Mouse (Mus musculus) embryonic facial prominence, embryonic 13.5 days (tissue): ENCODE measurements around the gene Olfr736. TPM values are rescaled to one million over a fixed set of nuclear protein-coding genes. Genes with fewer than 3 reads are reported as not detected.

Source experiments
- ATAC-seq: fragments of 200-750 bp; cut with Nextera tagmentation; 2 replicates; pipeline ENCODE4 v1.8.0; 2017; ENCODE audit warnings: low read depth; ENCODE audit not compliant: insufficient number of reproducible peaks, insufficient read depth, low FRiP score, low TSS enrichment
- H3K27ac ChIP-seq: fragments of 300-500 bp; sonication (generic); 2 replicates; pipeline ENCODE4 v1.5.1; 2015; ENCODE audit warnings: moderate library complexity, mild to moderate bottlenecking, inconsistent platforms
- H3K27me3 ChIP-seq: fragments of 300-500 bp; sonication (generic); 2 replicates; pipeline ENCODE4 v1.6.1; 2015; ENCODE audit warnings: mild to moderate bottlenecking, inconsistent platforms
- H3K36me3 ChIP-seq: fragments of 300-500 bp; sonication (generic); 2 replicates; pipeline ENCODE4 v1.6.1; 2015; ENCODE audit warnings: mild to moderate bottlenecking, inconsistent platforms
- H3K4me1 ChIP-seq: fragments of 300-500 bp; sonication (generic); 2 replicates; pipeline ENCODE4 v1.6.1; 2015; ENCODE audit warnings: inconsistent platforms
- H3K4me2 ChIP-seq: fragments of 300-500 bp; sonication (generic); 2 replicates; pipeline ENCODE4 v1.6.1; 2015; ENCODE audit warnings: moderate library complexity, mild to moderate bottlenecking, inconsistent platforms
- H3K4me3 ChIP-seq: fragments of 300-500 bp; sonication (generic); 2 replicates; pipeline ENCODE4 v1.5.1; 2015; ENCODE audit warnings: mild to moderate bottlenecking, inconsistent platforms
- H3K9ac ChIP-seq: fragments of 300-500 bp; sonication (generic); 2 replicates; pipeline ENCODE4 v1.6.1; 2015; ENCODE audit warnings: mild to moderate bottlenecking, inconsistent platforms
- H3K9me3 ChIP-seq: fragments of 300-500 bp; sonication (generic); 2 replicates; pipeline ENCODE4 v1.6.1; 2016; ENCODE audit warnings: inconsistent platforms
- WGBS: fragments of 180-500 bp; shearing (Covaris S2); methylation state at CpG from one replicate; pipeline ENCODE4 v1.1.7; 2015; ENCODE audit warnings: mixed read lengths; 5-methylcytosine and 5-hydroxymethylcytosine counted together
- polyA plus RNA-seq: library from polyadenylated mRNA; unstranded; fragments of >200 nt; fragmentation: Nextera tagmentation; extraction: Ambion mirVana; gene quantifications from 2 replicates; pipeline ENCODE4 v1.2.1, GENCODE M21; 2015

The Olfr736 gene
- 0.22 TPM in 1 of 2 replicates, not detected in the other for polyA plus RNA-seq

DNA sequence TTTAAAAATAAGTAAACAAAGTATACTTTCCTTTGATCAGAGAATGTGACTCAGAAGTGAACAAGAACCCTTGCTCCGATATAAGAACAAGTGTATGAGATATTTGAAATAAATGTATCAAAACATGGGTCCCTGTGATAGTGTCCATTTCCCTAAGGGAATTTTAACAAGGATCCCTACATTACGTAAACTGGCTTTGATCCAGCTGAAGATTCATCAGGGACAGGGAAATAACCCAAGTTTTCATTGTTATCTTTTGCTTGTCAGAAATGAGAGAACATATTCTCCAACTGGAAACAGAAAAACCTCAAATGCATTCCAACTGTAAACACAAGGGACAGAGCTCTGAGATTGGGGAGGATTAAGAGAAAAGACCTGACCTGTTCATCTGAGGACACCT, at the start of gene Olfr736:
Gene Olfr736 (plus strand): TSS at position 301 of the 400 bp plus-strand sequence.
- Histone ChIP-seq H3K27ac (no peak within 1 kb of the TSS), H3K4me1 (no peaks in the 10 kb centered on the region), H3K9ac (no peak within 1 kb of the TSS), H3K27me3 (no peaks in the 10 kb centered on the region), H3K9me3 (no peaks in the 10 kb centered on the region), H3K4me2 (no peak within 1 kb of the TSS), H3K36me3 (no peaks in the 10 kb centered on the region), H3K4me3 (no peak within 1 kb of the TSS)
- ATAC-seq: no peak
- 87% methylated on average over 2 of the region's 2 CpGs for WGBS

DNA sequence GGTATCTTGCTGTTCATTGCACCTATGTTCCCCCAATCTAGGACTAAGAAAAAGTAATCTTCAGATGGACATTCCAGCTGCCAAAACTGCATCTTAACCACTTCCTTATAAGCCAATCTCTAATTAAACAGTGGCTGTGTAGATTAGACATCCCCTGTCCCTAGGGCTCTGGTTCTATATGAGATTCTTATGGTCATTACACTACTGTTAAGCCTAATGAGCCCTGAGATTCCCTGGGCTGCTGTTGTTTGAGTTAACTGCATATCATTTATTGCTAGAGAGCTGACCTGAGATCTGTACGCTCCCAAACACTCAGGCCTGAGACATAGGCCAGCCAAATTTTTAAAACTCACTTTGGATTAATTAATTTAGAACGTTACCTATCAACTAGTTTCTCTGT, 32.2 kb upstream of the Olfr736 start, which contains the start of gene Olfr735:
Gene Olfr735 (minus strand): TSS at position 77 of the 400 bp plus-strand sequence.
- no peak within 1 kb of the TSS for H3K9ac ChIP-seq
- H3K4me3 ChIP-seq: no peak within 1 kb of the TSS
- no peaks in the 10 kb centered on the region for H3K4me1 ChIP-seq
- no peaks in the 10 kb centered on the region for H3K27me3 ChIP-seq
- no peak within 1 kb of the TSS for H3K27ac ChIP-seq
- 81% methylated on average over 2 of the region's 2 CpGs for WGBS
- no peaks in the 10 kb centered on the region for H3K9me3 ChIP-seq
- no peak for ATAC-seq
- no peaks in the 10 kb centered on the region for H3K36me3 ChIP-seq
- H3K4me2 ChIP-seq: no peak within 1 kb of the TSS

DNA sequence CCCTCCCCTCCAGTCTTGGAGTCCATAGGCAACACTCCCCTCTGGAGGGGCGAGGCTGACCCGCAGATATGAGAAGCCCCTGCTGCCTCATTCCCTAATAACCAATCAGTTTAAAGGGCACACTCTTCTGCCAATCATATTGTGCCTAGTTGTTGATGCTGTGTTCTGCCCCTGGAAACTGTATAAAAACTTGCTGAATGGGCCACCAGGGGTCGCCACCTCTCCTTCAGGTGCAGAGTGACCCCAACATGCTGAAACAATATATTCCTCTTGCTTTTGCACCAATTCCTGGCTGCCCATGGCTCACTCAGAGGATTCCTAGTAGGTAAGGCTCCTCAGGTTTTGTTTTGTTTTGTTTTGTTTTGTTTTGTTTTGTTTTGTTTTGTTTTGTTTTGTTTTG, 28.5 kb upstream of the Olfr736 start:
- Histone ChIP-seq H3K9me3 (no peaks in the 10 kb centered on the region), H3K4me1 (no peaks in the 10 kb centered on the region), H3K27me3 (no peaks in the 10 kb centered on the region), H3K27ac (no peak overlapping the region), H3K9ac (no peak overlapping the region), H3K4me2 (no peak overlapping the region), H3K36me3 (no peaks in the 10 kb centered on the region), H3K4me3 (no peak overlapping the region)
- 26% methylated on average over 3 of the region's 3 CpGs for WGBS
- ATAC-seq: no peak

DNA sequence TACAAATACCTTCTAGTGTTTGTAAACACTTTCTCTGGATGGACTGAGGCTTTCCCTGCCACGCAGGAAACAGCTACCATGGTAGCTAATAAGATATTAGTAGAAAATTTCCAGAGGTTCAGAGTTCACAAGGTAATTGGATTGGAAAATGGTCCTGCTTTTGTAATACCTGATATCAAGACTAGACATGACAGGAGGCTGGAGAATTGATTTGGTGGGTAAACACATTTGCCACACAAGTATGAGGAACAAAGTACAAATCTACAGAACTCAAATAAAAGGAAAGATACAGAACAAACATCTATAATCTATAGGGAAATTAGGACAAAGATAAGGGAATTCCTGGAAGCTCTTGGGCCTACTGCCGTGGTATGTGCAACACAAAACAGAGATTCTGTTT, 24.2 kb upstream of the Olfr736 start:
- H3K36me3 ChIP-seq: no peaks in the 10 kb centered on the region
- H3K9me3 ChIP-seq: no peaks in the 10 kb centered on the region
- H3K4me1 ChIP-seq: no peaks in the 10 kb centered on the region
- no peak overlapping the region for H3K4me3 ChIP-seq
- no peak overlapping the region for H3K9ac ChIP-seq
- H3K27ac ChIP-seq: no peak overlapping the region
- no peaks in the 10 kb centered on the region for H3K27me3 ChIP-seq
- H3K4me2 ChIP-seq: no peak overlapping the region
- 75% methylated on average over 2 of the region's 2 CpGs for WGBS
- no peak for ATAC-seq

DNA sequence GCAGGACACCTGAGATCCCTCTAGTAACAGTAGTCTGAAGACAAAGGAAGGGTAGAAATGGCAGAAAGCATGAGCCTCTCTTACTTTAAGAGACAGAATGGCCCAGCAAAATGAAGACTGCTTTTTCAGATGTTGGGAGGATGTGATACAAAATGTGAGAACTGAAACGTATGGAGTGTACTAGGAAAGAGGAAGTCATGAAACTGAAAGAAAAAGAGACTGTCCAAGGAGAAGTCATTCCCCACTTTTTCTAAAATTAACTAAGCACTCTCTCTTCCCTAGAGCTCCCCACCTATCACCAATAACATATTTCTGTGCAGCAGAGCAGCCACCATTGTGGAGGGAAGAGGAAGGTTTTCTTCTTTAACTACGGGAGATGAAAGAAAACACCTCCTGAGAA, 23.4 kb upstream of the Olfr736 start, which contains the start of gene Tlr11:
Gene Tlr11 (plus strand): TSS at position 322 of the 400 bp plus-strand sequence.
- no peak within 1 kb of the TSS for H3K4me3 ChIP-seq
- H3K9me3 ChIP-seq: no peaks in the 10 kb centered on the region
- WGBS: 84% methylated on average over 2 of the region's 2 CpGs
- no peaks in the 10 kb centered on the region for H3K27me3 ChIP-seq
- no peak for ATAC-seq
- no peaks in the 10 kb centered on the region for H3K36me3 ChIP-seq
- H3K27ac ChIP-seq: no peak within 1 kb of the TSS
- H3K9ac ChIP-seq: no peak within 1 kb of the TSS
- no peak within 1 kb of the TSS for H3K4me2 ChIP-seq
- H3K4me1 ChIP-seq: no peaks in the 10 kb centered on the region

DNA sequence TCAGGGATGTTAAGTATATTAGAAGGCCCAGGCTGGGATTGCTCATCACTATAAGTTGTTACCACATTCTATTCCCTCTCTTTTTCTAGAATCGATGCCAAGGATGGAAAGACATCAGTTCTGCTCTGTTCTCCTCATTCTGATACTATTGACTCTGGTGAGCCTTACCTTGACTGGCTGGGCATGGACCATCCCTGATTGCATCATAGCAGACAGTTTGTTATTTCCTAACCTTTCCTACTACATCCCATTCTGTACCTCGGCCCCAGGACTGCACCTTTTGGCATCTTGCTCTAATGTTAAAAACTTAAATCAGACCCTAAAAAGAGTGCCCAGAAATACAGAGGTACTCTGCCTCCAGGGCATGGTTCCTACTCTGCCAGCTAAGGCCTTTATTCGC, 20.5 kb upstream of the Olfr736 start:
- H3K9me3 ChIP-seq: 0 out of 2 replicates have a peak, but pooled peaks cover 3% of the 10 kb centered on the region
- no peak overlapping the region for H3K4me2 ChIP-seq
- no peaks in the 10 kb centered on the region for H3K4me1 ChIP-seq
- no peak overlapping the region for H3K4me3 ChIP-seq
- H3K36me3 ChIP-seq: no peaks in the 10 kb centered on the region
- no peak for ATAC-seq
- WGBS: 77% methylated on average over 3 of the region's 3 CpGs
- H3K27me3 ChIP-seq: no peaks in the 10 kb centered on the region
- H3K27ac ChIP-seq: no peak overlapping the region
- no peak overlapping the region for H3K9ac ChIP-seq

DNA sequence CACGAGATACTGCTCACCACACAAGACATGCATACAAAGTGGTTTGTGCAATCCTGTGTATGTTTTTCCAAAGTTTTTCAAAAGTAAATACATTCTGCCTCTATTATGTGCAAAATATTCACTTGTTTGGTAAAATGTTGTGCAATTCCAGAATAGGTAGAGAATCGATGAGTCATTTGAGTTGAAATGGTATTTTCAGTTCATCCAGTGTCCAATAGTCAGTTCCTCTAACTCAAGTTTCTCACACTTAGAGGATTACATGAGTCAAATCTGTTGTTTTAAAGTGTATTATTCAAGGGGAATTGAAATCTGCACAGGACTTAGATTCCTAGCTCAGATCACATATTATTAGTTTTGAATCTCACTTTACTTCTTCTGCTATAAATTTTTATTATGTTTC, 17.4 kb upstream of the Olfr736 start:
- no peaks in the 10 kb centered on the region for H3K36me3 ChIP-seq
- 76% methylated on average over 2 of the region's 2 CpGs for WGBS
- no peaks in the 10 kb centered on the region for H3K27me3 ChIP-seq
- 0 out of 2 replicates have a peak, but pooled peaks cover 3% of the 10 kb centered on the region for H3K9me3 ChIP-seq
- H3K4me2 ChIP-seq: no peak overlapping the region
- H3K4me1 ChIP-seq: no peaks in the 10 kb centered on the region
- no peak overlapping the region for H3K4me3 ChIP-seq
- ATAC-seq: no peak
- no peak overlapping the region for H3K27ac ChIP-seq
- no peak overlapping the region for H3K9ac ChIP-seq

DNA sequence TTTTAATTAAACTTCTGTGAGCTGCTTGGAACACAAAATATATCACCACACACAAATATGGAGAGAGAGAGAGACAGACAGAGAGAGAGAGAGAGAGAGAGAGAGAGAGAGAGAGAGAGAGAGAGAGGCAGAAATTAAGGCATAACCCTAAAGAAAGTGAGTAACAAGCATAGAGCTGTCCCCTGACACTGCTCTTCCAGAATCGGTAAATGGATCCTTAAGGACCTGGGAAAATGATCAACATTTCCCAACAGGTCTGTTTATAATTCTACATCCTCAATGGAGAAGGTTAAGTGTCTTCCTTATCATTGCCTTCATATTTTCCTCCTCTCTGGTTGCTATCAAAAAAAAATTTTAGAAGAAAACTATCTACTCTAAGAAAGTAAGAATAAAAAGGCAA, 26.3 kb downstream of the Olfr736 start, which contains the start of gene Olfr738:
Gene Olfr738 (plus strand): TSS at position 301 of the 400 bp plus-strand sequence.
- H3K4me2 ChIP-seq: no peak within 1 kb of the TSS
- H3K27me3 ChIP-seq: no peaks in the 10 kb centered on the region
- H3K9ac ChIP-seq: no peak within 1 kb of the TSS
- no peak within 1 kb of the TSS for H3K27ac ChIP-seq
- H3K4me1 ChIP-seq: no peaks in the 10 kb centered on the region
- ATAC-seq: no peak
- H3K4me3 ChIP-seq: no peak within 1 kb of the TSS
- no peaks in the 10 kb centered on the region for H3K36me3 ChIP-seq
- no peaks in the 10 kb centered on the region for H3K9me3 ChIP-seq
- 89% methylated on average over 1 of the region's 1 CpGs for WGBS

DNA sequence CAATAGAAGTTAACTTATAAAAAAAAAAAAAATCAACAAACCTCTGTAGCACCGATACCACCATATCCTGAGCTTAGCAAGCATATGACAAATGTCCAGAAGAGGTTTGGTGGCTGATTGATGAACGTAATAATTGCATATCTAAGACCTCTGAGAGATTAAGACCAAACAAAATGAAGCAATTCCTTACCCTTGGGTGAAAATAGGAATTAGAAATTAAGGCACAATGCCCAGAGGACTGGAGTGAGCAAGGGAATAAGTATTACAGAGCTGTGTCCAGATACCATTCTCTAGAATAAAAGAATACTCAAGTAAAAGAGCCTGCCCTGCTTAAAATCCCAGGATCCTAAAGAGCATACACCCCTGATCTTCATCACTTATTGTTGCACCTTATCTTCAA, 37.4 kb downstream of the Olfr736 start, which contains the start of gene Olfr739:
Gene Olfr739 (plus strand): TSS at position 301 of the 400 bp plus-strand sequence.
- no peaks in the 10 kb centered on the region for H3K9me3 ChIP-seq
- H3K9ac ChIP-seq: no peak within 1 kb of the TSS
- H3K4me2 ChIP-seq: no peak within 1 kb of the TSS
- ATAC-seq: no peak
- no peaks in the 10 kb centered on the region for H3K27me3 ChIP-seq
- H3K4me3 ChIP-seq: no peak within 1 kb of the TSS
- no peaks in the 10 kb centered on the region for H3K36me3 ChIP-seq
- no peak within 1 kb of the TSS for H3K27ac ChIP-seq
- H3K4me1 ChIP-seq: no peaks in the 10 kb centered on the region
- WGBS: 68% methylated on average over 2 of the region's 2 CpGs

Other genes with a start within 250 kb of the Olfr736 start
- not detected in 2 replicates for gene Olfr728, start 238.5 kb upstream of the Olfr736 start, polyA plus RNA-seq
- gene Olfr729, start 228.3 kb upstream of the Olfr736 start, polyA plus RNA-seq: 0.06 TPM in 1 of 2 replicates, not detected in the other
- not detected in 2 replicates for gene Olfr730, start 193.0 kb upstream of the Olfr736 start, polyA plus RNA-seq
- not detected in 2 replicates for gene Olfr731, start 139.3 kb upstream of the Olfr736 start, polyA plus RNA-seq
- gene Olfr732, start 97.0 kb upstream of the Olfr736 start, polyA plus RNA-seq: not detected in 2 replicates
- 0.10 TPM in 1 of 2 replicates, not detected in the other for gene Olfr733, start 79.6 kb upstream of the Olfr736 start, polyA plus RNA-seq
- gene Olfr734, start 54.4 kb upstream of the Olfr736 start, polyA plus RNA-seq: not detected in 2 replicates
- gene Olfr735, start 32.3 kb upstream of the Olfr736 start, polyA plus RNA-seq: not detected in 2 replicates
- 0.07 TPM in 1 of 2 replicates, not detected in the other for gene Tlr11, start 23.2 kb upstream of the Olfr736 start, polyA plus RNA-seq
- gene Olfr738, start 26.4 kb downstream of the Olfr736 start, polyA plus RNA-seq: not detected in 2 replicates
- gene Olfr739, start 37.5 kb downstream of the Olfr736 start, polyA plus RNA-seq: not detected in 2 replicates
- not detected in 2 replicates for gene Olfr740, start 64.4 kb downstream of the Olfr736 start, polyA plus RNA-seq
- not detected in 2 replicates for gene Olfr741, start 91.6 kb downstream of the Olfr736 start, polyA plus RNA-seq
- not detected in 2 replicates for gene Olfr742, start 122.4 kb downstream of the Olfr736 start, polyA plus RNA-seq
- not detected in 2 replicates for gene Olfr743, start 140.7 kb downstream of the Olfr736 start, polyA plus RNA-seq
- not detected in 2 replicates for gene Olfr744, start 233.7 kb downstream of the Olfr736 start, polyA plus RNA-seq